Mouse (Mus musculus) left cerebral cortex, adult 11 months (tissue): Measurements from ENCODE around the gene Hbs1l.
A peak's percentile ranks its signal among the peaks of the same experiment; 100 is the strongest.

Experiments
- DNase-seq: peaks from one replicate; pipeline ENCODE4 v3.0.0; 2022; ENCODE audit warnings: low spot score

Gene Hbs1l

GRCm38 (mm10) chr10:21304672-21305632 is 9.2 kb downstream of the Hbs1l start:
- DNase-seq: no peak

GRCm38 (mm10) chr10:21313732-21314131 is 18.0 kb downstream of the Hbs1l start:
- no peak for DNase-seq

GRCm38 (mm10) chr10:21316123-21316522 is 20.3 kb downstream of the Hbs1l start:
- DNase-seq: no peak

GRCm38 (mm10) chr10:21318250-21318649 is 22.5 kb downstream of the Hbs1l start:
- no peak for DNase-seq

- no peak for DNase-seq
These were observed 23.2 kb downstream of the Hbs1l start for GRCm38 (mm10) chr10:21318996-21319395.

- DNase-seq: peak; percentile 25
These were observed 24.8 kb downstream of the Hbs1l start for GRCm38 (mm10) chr10:21320601-21321000.

- no peak for DNase-seq
These were observed 30.6 kb downstream of the Hbs1l start for GRCm38 (mm10) chr10:21326352-21326751.

GRCm38 (mm10) chr10:21327605-21328135 is 31.9 kb downstream of the Hbs1l start:
- DNase-seq: no peak

GRCm38 (mm10) chr10:21334349-21335105 is 38.7 kb downstream of the Hbs1l start:
- DNase-seq: no peak

GRCm38 (mm10) chr10:21335534-21335933 is 39.8 kb downstream of the Hbs1l start:
- no peak for DNase-seq

GRCm38 (mm10) chr10:21337191-21337590 is 41.4 kb downstream of the Hbs1l start:
- DNase-seq: no peak

- DNase-seq: no peak
These were observed 45.9 kb downstream of the Hbs1l start for GRCm38 (mm10) chr10:21341706-21342105.

GRCm38 (mm10) chr10:21342331-21343005 is 46.7 kb downstream of the Hbs1l start:
- no peak for DNase-seq

- DNase-seq: no peak
These were observed 51.6 kb downstream of the Hbs1l start for GRCm38 (mm10) chr10:21347332-21347731.

- no peak for DNase-seq
These were observed 53.7 kb downstream of the Hbs1l start for GRCm38 (mm10) chr10:21349449-21349848.

- DNase-seq: no peak
These were observed 54.2 kb downstream of the Hbs1l start for GRCm38 (mm10) chr10:21349946-21350345.

GRCm38 (mm10) chr10:21350531-21351515 is 55.0 kb downstream of the Hbs1l start:
- DNase-seq: no peak

- no peak for DNase-seq
These were observed 56.0 kb downstream of the Hbs1l start for GRCm38 (mm10) chr10:21351766-21352165.

- DNase-seq: no peak
These were observed 58.1 kb downstream of the Hbs1l start for GRCm38 (mm10) chr10:21353890-21354289.

- no peak for DNase-seq
These were observed 58.7 kb downstream of the Hbs1l start for GRCm38 (mm10) chr10:21354506-21354905.

- no peak for DNase-seq
These were observed 62.2 kb downstream of the Hbs1l start for GRCm38 (mm10) chr10:21357986-21358385.
